Comparison of ENCODE assay signal across 24 mouse cellular contexts in genomic region chr11:66124496-66124895, GRCm38 (mm10). TPM values are rescaled to one million over a fixed set of nuclear protein-coding genes. Genes with fewer than 3 reads are reported as not detected.
DNase-seq lines count a peak whose midpoint lies in the region; ATAC-seq and TF ChIP-seq lines count a peak whose summit lies in the region.
"Had no signal": no experiment of that assay in that cellular context is flagged by ENCODE, and none has a peak within 500 bp of the region (broad histone marks: within the 10 kb centered on the region; RNA-seq: fewer than 3 reads in every experiment).

No protein-coding gene starts in this region.

- ATAC-seq in lung, embryonic 14.5 days (ENCODE audit: insufficient read depth), result no peak
- 0 out of 2 replicates have a peak, but pooled peaks have one; percentile 6 for ATAC-seq in neutrophil, adult 5-6 weeks (ENCODE audit: extremely low read depth, insufficient number of reproducible peaks, low FRiP score, poor library complexity, severe bottlenecking)
- ATAC-seq: activated CD4-positive, CD25-positive, alpha-beta regulatory T cell, adult 4 months; forebrain, embryonic 13.5 days; forebrain, postnatal 0 days; Patski had no signal

- no peaks in the 10 kb centered on the region for H3K36me3 ChIP-seq in heart, embryonic 10.5 days
- no peaks in the 10 kb centered on the region for H3K36me3 ChIP-seq in lung, embryonic 14.5 days (ENCODE audit: insufficient read depth)
- H3K36me3 ChIP-seq: embryonic facial prominence, embryonic 13.5 days; heart, embryonic 15.5 days; hindbrain, embryonic 13.5 days had no signal

- H3K9me3 ChIP-seq in heart, embryonic 10.5 days, result no peaks in the 10 kb centered on the region
- H3K9me3 ChIP-seq in lung, embryonic 14.5 days (ENCODE audit: low read depth, low read length), result no peaks in the 10 kb centered on the region
- H3K9me3 ChIP-seq: embryonic facial prominence, embryonic 13.5 days; forebrain, embryonic 13.5 days; heart, embryonic 15.5 days; hindbrain, embryonic 13.5 days had no signal

- H3K4me1 ChIP-seq in heart, embryonic 10.5 days, result no peaks in the 10 kb centered on the region
- H3K4me1 ChIP-seq in lung, embryonic 14.5 days (ENCODE audit: insufficient read depth), result no peaks in the 10 kb centered on the region
- H3K4me1 ChIP-seq: forebrain, embryonic 13.5 days; heart, embryonic 15.5 days; hindbrain, embryonic 13.5 days had no signal

- no peaks in the 10 kb centered on the region for H3K27me3 ChIP-seq in heart, embryonic 10.5 days (ENCODE audit: insufficient read depth, poor library complexity, severe bottlenecking)
- no peaks in the 10 kb centered on the region for H3K27me3 ChIP-seq in lung, embryonic 14.5 days (ENCODE audit: insufficient read depth, low read length)
- H3K27me3 ChIP-seq: embryonic facial prominence, embryonic 13.5 days; forebrain, embryonic 13.5 days; hindbrain, embryonic 13.5 days had no signal

- DNase-seq in heart, adult 11 months, result peak; percentile 51
- DNase-seq in heart, embryonic 10.5 days (ENCODE audit: low spot score), result no peak
- DNase-seq in lung, embryonic 14.5 days, result peak; percentile 52
- no peak for DNase-seq in lung, postnatal 36 days
- peak; percentile 0 for DNase-seq in lung, postnatal 14 days
- DNase-seq: adrenal gland, postnatal 14 days; cerebellum, adult 11-12 months; cerebellum, adult 9-10 months; cerebellum, postnatal 25 days; forebrain, postnatal 0 days; gastrocnemius, postnatal 25 days; heart, adult 18-20 months; heart, postnatal 14 days had no signal

- H3K9ac ChIP-seq in lung, embryonic 14.5 days, result no peak overlapping the region
- H3K9ac ChIP-seq: embryonic facial prominence, embryonic 13.5 days; forebrain, embryonic 13.5 days; forebrain, postnatal 0 days; heart, embryonic 15.5 days; hindbrain, embryonic 13.5 days had no signal

- 59% methylated on average over 6 of the region's 6 CpGs for WGBS in heart, embryonic 10.5 days
- WGBS in lung, embryonic 14.5 days, result 47% methylated on average over 6 of the region's 6 CpGs

- no peak for TF ChIP-seq CTCF in lung, embryonic 14.5 days (IDR thresholded peaks at IDR 0.05; ENCODE audit: low read depth)

- H3K4me2 ChIP-seq in lung, embryonic 14.5 days, result no peak overlapping the region
- H3K4me2 ChIP-seq: embryonic facial prominence, embryonic 13.5 days; forebrain, embryonic 13.5 days; heart, embryonic 11.5 days; heart, embryonic 15.5 days; hindbrain, embryonic 13.5 days had no signal

- H3K4me3 ChIP-seq in heart, embryonic 10.5 days, result no peak overlapping the region
- no peak overlapping the region for H3K4me3 ChIP-seq in lung, embryonic 14.5 days (ENCODE audit: low read depth, low read length)
- H3K4me3 ChIP-seq: embryonic facial prominence, embryonic 13.5 days; forebrain, embryonic 13.5 days; heart, embryonic 15.5 days; hindbrain, embryonic 13.5 days had no signal

- H3K27ac ChIP-seq in heart, embryonic 10.5 days, result no peak overlapping the region
- H3K27ac ChIP-seq in lung, embryonic 14.5 days (ENCODE audit: low read depth), result no peak overlapping the region
- H3K27ac ChIP-seq: embryonic facial prominence, embryonic 13.5 days; forebrain, embryonic 13.5 days; heart, embryonic 15.5 days; hindbrain, embryonic 13.5 days had no signal

RNA-seq across cellular contexts. Expression of gene Dnah9, which starts 43.9 kb away (rescaled TPM):
- polyA plus RNA-seq in heart, embryonic 10.5 days (2016; fragmentation: Nextera tagmentation; extraction: Ambion mirVana), result not detected in 2 replicates
- polyA plus RNA-seq in lung, embryonic 14.5 days (2014; fragmentation: Nextera tagmentation; extraction: Ambion mirVana), result 0.08 and 0.16 TPM in 2 replicates
- total RNA-seq in neutrophil, adult 5-6 weeks (2017), result not detected in 2 replicates
- total RNA-seq: adrenal gland, adult 18-20 months; adrenal gland, postnatal 14 days; gastrocnemius, adult 18-20 months; gastrocnemius, postnatal 25 days; hematopoietic stem cell, adult 5-6 weeks had no signal
- polyA plus RNA-seq: Patski had no signal

Comparison
In these comparisons a context has a peak if more than half of its experiments do, and no peak if none do; other contexts are left out.
1. DNase-seq: peak in heart, adult 11 months (single experiment), lung, embryonic 14.5 days (single experiment) and lung, postnatal 14 days (single experiment); none in heart, embryonic 10.5 days (single experiment) and lung, postnatal 36 days (single experiment).